8 mouse cellular contexts compared by ENCODE assay signal in the genomic region with DNA sequence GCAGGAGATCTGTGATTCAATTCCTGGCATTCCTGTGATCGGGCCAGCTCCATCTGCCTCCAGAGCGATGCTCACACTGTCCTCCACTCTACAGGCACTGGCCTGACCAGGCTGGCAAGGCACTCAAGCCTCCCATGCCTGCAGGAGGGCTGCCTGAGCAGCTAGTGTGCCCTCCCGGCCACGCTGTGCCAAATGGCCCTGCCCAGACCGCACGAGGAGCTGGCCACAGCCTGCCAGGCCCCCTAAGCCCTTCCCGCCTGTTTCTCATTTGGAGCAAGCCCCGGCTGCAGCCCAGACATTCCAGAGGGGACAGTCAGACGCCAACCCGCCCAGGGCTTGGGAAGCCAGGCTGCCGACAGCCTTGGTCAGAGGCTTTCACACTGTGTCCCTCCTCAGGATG.
A peak's percentile ranks its signal among the peaks of the same experiment; 100 is the strongest.
DNase-seq lines count a peak whose midpoint lies in the region; ATAC-seq and TF ChIP-seq lines count a peak whose summit lies in the region.

No protein-coding gene starts in this region.

- H3K27me3 ChIP-seq in hindbrain, embryonic 10.5 days (ENCODE audit: insufficient read depth, poor library complexity, severe bottlenecking), result peaks cover 21% of the 10 kb centered on the region
- H3K27me3 ChIP-seq in hindbrain, embryonic 12.5 days, result peaks cover 6% of the 10 kb centered on the region; the same call in 1 of the 2 replicates
- H3K27me3 ChIP-seq in Patski, result no peaks in the 10 kb centered on the region
- H3K27me3 ChIP-seq in embryonic facial prominence, embryonic 13.5 days, result no peaks in the 10 kb centered on the region; the same call in 1 of the 2 replicates
- peaks cover 10% of the 10 kb centered on the region; the same call in 1 of the 2 replicates for H3K27me3 ChIP-seq in hindbrain, embryonic 13.5 days

- peak; percentile 58 for DNase-seq in hindbrain, embryonic 10.5 days (ENCODE audit: low spot score)
- DNase-seq in Patski (ENCODE audit: low read depth, low spot score) (peak; percentile 84), adipocyte (ENCODE audit: low spot score) (no peak)
- no peak for DNase-seq in thymus, adult 18-20 months
- no peak for DNase-seq in spleen, postnatal 36 days (ENCODE audit: low spot score in 2 of 2)

- CTCF ChIA-PET in Patski (lab: Charles Lee), result no interaction called here

- no peak for TF ChIP-seq CTCF in Patski (IDR thresholded peaks at IDR 0.05)

- no peak overlapping the region; the same call in 1 of the 2 replicates for H3K4me2 ChIP-seq in hindbrain, embryonic 12.5 days (replicated peaks)
- H3K4me2 ChIP-seq in embryonic facial prominence, embryonic 13.5 days, result peak overlapping the region; percentile 29
- no peak overlapping the region for H3K4me2 ChIP-seq in hindbrain, embryonic 13.5 days

- H3K27ac ChIP-seq in hindbrain, embryonic 10.5 days, result peak overlapping the region; percentile 80
- no peak overlapping the region for H3K27ac ChIP-seq in hindbrain, embryonic 12.5 days
- H3K27ac ChIP-seq in embryonic facial prominence, embryonic 13.5 days, result peak overlapping the region; percentile 0; the same call in 1 of the 2 replicates
- no peak overlapping the region for H3K27ac ChIP-seq in hindbrain, embryonic 13.5 days

- no peak overlapping the region for H3K9ac ChIP-seq in hindbrain, embryonic 12.5 days
- 0 out of 2 replicates have a peak overlapping the region, but pooled peaks have one; percentile 28 for H3K9ac ChIP-seq in embryonic facial prominence, embryonic 13.5 days
- peak overlapping the region; percentile 5; the same call in 1 of the 2 replicates for H3K9ac ChIP-seq in hindbrain, embryonic 13.5 days

- POLR2A ChIA-PET in Patski (lab: Charles Lee), result interaction anchor here (0.5 kb wide), 1 partner anchor 1679 kb away, joined by 5 read pairs; no protein-coding TSS in a partner anchor

- no peak overlapping the region for H3K4me3 ChIP-seq in hindbrain, embryonic 10.5 days
- H3K4me3 ChIP-seq in hindbrain, embryonic 12.5 days, result no peak overlapping the region
- no peak overlapping the region for H3K4me3 ChIP-seq in embryonic facial prominence, embryonic 13.5 days
- H3K4me3 ChIP-seq in hindbrain, embryonic 13.5 days, result no peak overlapping the region

- in situ Hi-C loops in Patski (cut with MboI; ENCODE audit: low pct_unique_long_range_greater_than_20kb), result loop anchor here (10.0 kb wide), 1 partner anchor 187 kb away; no protein-coding TSS in a partner anchor

- H3K4me1 ChIP-seq in hindbrain, embryonic 10.5 days (replicated peaks), result peaks cover 20% of the 10 kb centered on the region
- H3K4me1 ChIP-seq in hindbrain, embryonic 12.5 days, result peaks cover 13% of the 10 kb centered on the region
- peaks cover 29% of the 10 kb centered on the region for H3K4me1 ChIP-seq in embryonic facial prominence, embryonic 13.5 days
- H3K4me1 ChIP-seq in hindbrain, embryonic 13.5 days (replicated peaks), result peaks cover 19% of the 10 kb centered on the region

- H3K9me3 ChIP-seq in hindbrain, embryonic 10.5 days, result no peaks in the 10 kb centered on the region
- no peaks in the 10 kb centered on the region for H3K9me3 ChIP-seq in hindbrain, embryonic 12.5 days (replicated peaks)
- no peaks in the 10 kb centered on the region for H3K9me3 ChIP-seq in embryonic facial prominence, embryonic 13.5 days
- H3K9me3 ChIP-seq in hindbrain, embryonic 13.5 days, result no peaks in the 10 kb centered on the region

- H3K36me3 ChIP-seq in hindbrain, embryonic 10.5 days, result no peaks in the 10 kb centered on the region
- H3K36me3 ChIP-seq in hindbrain, embryonic 12.5 days, result no peaks in the 10 kb centered on the region
- no peaks in the 10 kb centered on the region for H3K36me3 ChIP-seq in embryonic facial prominence, embryonic 13.5 days
- no peaks in the 10 kb centered on the region for H3K36me3 ChIP-seq in hindbrain, embryonic 13.5 days

- ATAC-seq in hindbrain, embryonic 12.5 days (ENCODE audit: low FRiP score), result no peak
- ATAC-seq in Patski, result peak; percentile 98
- ATAC-seq in embryonic facial prominence, embryonic 13.5 days (ENCODE audit: insufficient number of reproducible peaks, insufficient read depth, low FRiP score, low TSS enrichment, low read depth), result no peak
- no peak; the same call in 1 of the 2 replicates for ATAC-seq in hindbrain, embryonic 13.5 days (ENCODE audit: low FRiP score)

- 27% methylated on average over 11 of the region's 11 CpGs for WGBS in hindbrain, embryonic 10.5 days
- WGBS in hindbrain, embryonic 12.5 days, result 32% methylated on average over 11 of the region's 11 CpGs
- 5% methylated on average over 11 of the region's 11 CpGs for WGBS in embryonic facial prominence, embryonic 13.5 days
- WGBS in hindbrain, embryonic 13.5 days, result 48% methylated on average over 11 of the region's 11 CpGs

Comparison
In these comparisons a context has a peak if more than half of its experiments do, and no peak if none do; other contexts are left out.
1. H3K27ac ChIP-seq: peak in hindbrain, embryonic 10.5 days (single experiment) and embryonic facial prominence, embryonic 13.5 days (single experiment); none in hindbrain, embryonic 12.5 days (single experiment) and hindbrain, embryonic 13.5 days (single experiment).
2. DNase-seq: peak in hindbrain, embryonic 10.5 days (single experiment) and Patski (single experiment); none in thymus, adult 18-20 months (0 of 2), spleen, postnatal 36 days (0 of 2) and adipocyte (single experiment).